Mouse (Mus musculus) heart, adult 2 months (tissue): ENCODE measurements around the gene Pdxk. TPM values are rescaled to one million over a fixed set of nuclear protein-coding genes. Genes with fewer than 3 reads are reported as not detected.

Experiments used
- DNase-seq, 2 experiments: peaks; one replicate each; pipeline ENCODE4 v3.0.0; 2021
- H3K27ac ChIP-seq: fragments of 200-600 bp; 2 replicates; pipeline ENCODE4 v1.8.1; 2022
- H3K27me3 ChIP-seq: fragments of 200-500 bp; 2 replicates; pipeline ENCODE4 v1.6.1; 2012; ENCODE audit warnings: mild to moderate bottlenecking, low read length, inconsistent platforms, mixed read lengths; ENCODE audit not compliant: control insufficient read depth, insufficient read depth
- H3K36me3 ChIP-seq: fragments of 200-500 bp; 2 replicates; pipeline ENCODE4 v1.6.1; 2012; ENCODE audit warnings: low read length, inconsistent platforms; ENCODE audit not compliant: control insufficient read depth, insufficient read depth
- H3K4me1 ChIP-seq: fragments of 200-500 bp; 2 replicates; pipeline ENCODE4 v1.6.1; 2011; ENCODE audit warnings: low read length; ENCODE audit not compliant: control insufficient read depth, insufficient read depth
- H3K4me3 ChIP-seq: fragments of 200-600 bp; 2 replicates; pipeline ENCODE4 v1.8.1; 2022
- H3K79me2 ChIP-seq: fragments of 200-500 bp; replicated peaks from 2 replicates; pipeline ENCODE4 v1.6.1; 2012; ENCODE audit warnings: mild to moderate bottlenecking, inconsistent platforms, low read length, moderate library complexity, mixed read lengths; ENCODE audit not compliant: control insufficient read depth, insufficient read depth
- H3K9ac ChIP-seq: fragments of 200-500 bp; 2 replicates; pipeline ENCODE4 v1.6.1; 2012; ENCODE audit warnings: low read depth, mild to moderate bottlenecking, control low read depth, inconsistent platforms, low read length, mixed read lengths
- CTCF ChIP-seq: fragments of 200-600 bp; IDR thresholded peaks from 2 replicates; pipeline ENCODE4 v1.8.1; 2022; ENCODE audit warnings: antibody characterized with exemption, mild to moderate bottlenecking, moderate library complexity
- EP300 ChIP-seq: fragments of 200-500 bp; IDR thresholded peaks from 2 replicates; pipeline ENCODE4 v1.6.1; 2011; ENCODE audit warnings: low read depth, low read length, control low read depth; ENCODE audit not compliant: insufficient read depth
- POLR2A ChIP-seq: fragments of 200-500 bp; IDR thresholded peaks from 2 replicates; pipeline ENCODE4 v1.6.1; 2011; ENCODE audit warnings: mild to moderate bottlenecking, low read depth, low read length, control low read depth; ENCODE audit not compliant: insufficient read depth
- WGBS: fragments of 180-500 bp; shearing (Covaris S2); methylation state at CpG from one replicate; pipeline ENCODE4 v1.1.7; 2018; 5-methylcytosine and 5-hydroxymethylcytosine counted together
- intact Hi-C: fragments of 180-260 bp; cut with DNase I; formaldehyde crosslinking; loops from one replicate; pipeline ENCODE4 v1.15.1; 2025
- polyA plus RNA-seq: library from polyadenylated mRNA; depleted of rRNA; stranded (reverse); fragments of >200 nt; gene quantifications from 2 replicates; pipeline ENCODE4 v1.2.3, GENCODE M21; 2012
- total RNA-seq, 2 experiments: library from RNA; stranded (reverse); gene quantifications; 2 replicates each; pipeline ENCODE4 v1.2.3; 2021

Pdxk gene
- total and polyA plus RNA-seq, 3 experiments: 10.1 to 12.4 (median 12.1) TPM

DNA sequence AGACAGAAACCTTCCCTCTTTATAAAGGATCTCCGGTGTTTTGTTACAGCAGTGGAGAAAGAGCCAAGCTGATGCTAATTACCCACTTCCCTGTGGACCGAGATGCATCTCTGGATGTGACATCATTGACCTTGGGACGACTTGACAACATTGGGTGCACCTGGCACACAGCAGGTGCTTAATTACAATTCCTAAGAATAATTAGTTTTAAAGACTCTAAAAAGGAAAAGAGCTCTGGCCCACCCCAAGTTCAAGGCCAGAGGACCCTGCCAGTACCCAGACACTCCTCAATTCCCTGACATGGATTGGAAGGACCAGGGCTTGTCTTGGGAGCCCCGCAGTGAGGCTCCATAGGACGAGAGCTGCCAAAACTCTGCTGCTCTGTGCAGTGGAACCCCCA, 23.2 kb downstream of the Pdxk start:
- H3K4me1 ChIP-seq: no peaks in the 10 kb centered on the region; the same call in 1 of the 2 replicates
- intact Hi-C loops: loop anchor here (2.0 kb wide), 1 partner anchor 45 kb away; no protein-coding TSS in a partner anchor
- no peak for DNase-seq
- H3K9ac ChIP-seq: no peak overlapping the region
- no peak overlapping the region for H3K4me3 ChIP-seq
- no peak overlapping the region for H3K27ac ChIP-seq
- H3K27me3 ChIP-seq: no peaks in the 10 kb centered on the region
- WGBS: 85% methylated on average over 5 of the region's 5 CpGs
- TF ChIP-seq CTCF (no peak), EP300 (no peak), POLR2A (no peak)
- H3K79me2 ChIP-seq: no peaks in the 10 kb centered on the region
- no peaks in the 10 kb centered on the region for H3K36me3 ChIP-seq

- H3K4me3 ChIP-seq: no peak overlapping the region
- peak; percentile 79 for TF ChIP-seq CTCF
- no peak for TF ChIP-seq POLR2A
- DNase-seq: no peak
- H3K4me1 ChIP-seq: no peaks in the 10 kb centered on the region; the same call in 1 of the 2 replicates
- 70% methylated on average over 9 of the region's 9 CpGs for WGBS
- intact Hi-C loops: loop anchor here (2.0 kb wide), 1 partner anchor 46 kb away; no protein-coding TSS in a partner anchor
- no peaks in the 10 kb centered on the region for H3K36me3 ChIP-seq
- no peaks in the 10 kb centered on the region for H3K27me3 ChIP-seq
- H3K79me2 ChIP-seq: no peaks in the 10 kb centered on the region
- H3K27ac ChIP-seq: no peak overlapping the region
- H3K9ac ChIP-seq: no peak overlapping the region
Observed at GRCm38 (mm10) chr10:78440812-78441211, 24.0 kb downstream of the Pdxk start.

DNA sequence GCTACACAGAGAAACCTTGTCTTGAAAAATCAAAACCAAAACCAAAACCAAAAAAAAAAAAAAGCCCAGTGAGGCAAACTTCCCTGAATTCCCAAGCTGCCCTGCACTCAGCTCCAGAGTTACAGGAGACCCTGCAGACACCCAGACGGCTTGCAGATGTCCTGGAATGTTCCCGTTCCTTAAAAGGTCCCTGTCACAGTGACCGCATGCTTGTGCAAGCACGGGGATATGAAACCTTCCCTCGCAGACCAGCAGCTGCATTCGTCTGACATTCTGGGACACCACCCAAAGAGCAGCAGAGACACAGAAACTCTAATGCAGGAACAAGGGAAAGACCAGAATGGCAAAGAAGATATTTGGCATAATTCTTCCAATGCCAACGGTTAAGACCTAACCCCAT, 24.8 kb downstream of the Pdxk start:
- Histone ChIP-seq H3K9ac (no peak overlapping the region), H3K79me2 (no peaks in the 10 kb centered on the region), H3K27ac (no peak overlapping the region), H3K4me1 (no peaks in the 10 kb centered on the region; the same call in 1 of the 2 replicates), H3K4me3 (no peak overlapping the region), H3K27me3 (no peaks in the 10 kb centered on the region), H3K36me3 (no peaks in the 10 kb centered on the region)
- intact Hi-C loops: loop anchor here (2.0 kb wide), 1 partner anchor 47 kb away; no protein-coding TSS in a partner anchor
- peak in 1 of 2 experiments; percentile 44 for DNase-seq
- WGBS: 74% methylated on average over 7 of the region's 7 CpGs
- TF ChIP-seq POLR2A: no peak
- 0 out of 2 replicates have a peak, but pooled peaks have one; percentile 9 for TF ChIP-seq EP300

GRCm38 (mm10) chr10:78439550-78439949, 25.2 kb downstream of the Pdxk start:
- no peaks in the 10 kb centered on the region for H3K27me3 ChIP-seq
- no peaks in the 10 kb centered on the region; the same call in 1 of the 2 replicates for H3K4me1 ChIP-seq
- TF ChIP-seq CTCF (peak; percentile 53), EP300 (no peak)
- intact Hi-C loops: no loop called here
- no peaks in the 10 kb centered on the region for H3K79me2 ChIP-seq
- no peak overlapping the region for H3K27ac ChIP-seq
- 64% methylated on average over 5 of the region's 5 CpGs for WGBS
- peak in 1 of 2 experiments; percentile 18 for DNase-seq
- no peaks in the 10 kb centered on the region for H3K36me3 ChIP-seq
- H3K9ac ChIP-seq: no peak overlapping the region
- no peak overlapping the region for H3K4me3 ChIP-seq

GRCm38 (mm10) chr10:78438094-78438493, 26.7 kb downstream of the Pdxk start:
- no peak for TF ChIP-seq EP300
- H3K9ac ChIP-seq: no peak overlapping the region
- H3K4me3 ChIP-seq: no peak overlapping the region
- H3K4me1 ChIP-seq: no peaks in the 10 kb centered on the region; the same call in 1 of the 2 replicates
- 17% methylated on average over 5 of the region's 5 CpGs for WGBS
- H3K27ac ChIP-seq: no peak overlapping the region
- H3K36me3 ChIP-seq: no peaks in the 10 kb centered on the region
- intact Hi-C loops: no loop called here
- peak; percentile 59 to 83 for DNase-seq
- H3K79me2 ChIP-seq: no peaks in the 10 kb centered on the region
- no peaks in the 10 kb centered on the region for H3K27me3 ChIP-seq

- intact Hi-C loops: no loop called here
- Histone ChIP-seq H3K79me2 (no peaks in the 10 kb centered on the region), H3K27me3 (no peaks in the 10 kb centered on the region), H3K4me1 (no peaks in the 10 kb centered on the region), H3K27ac (no peak overlapping the region), H3K9ac (no peak overlapping the region), H3K4me3 (no peak overlapping the region), H3K36me3 (no peaks in the 10 kb centered on the region)
- TF ChIP-seq EP300: no peak
- no peak for TF ChIP-seq POLR2A
- TF ChIP-seq CTCF: no peak
- DNase-seq: no peak
- WGBS: 61% methylated on average over 3 of the region's 3 CpGs
Observed at GRCm38 (mm10) chr10:78432853-78433252, 31.9 kb downstream of the Pdxk start.
